Mouse (Mus musculus): Measurements from ENCODE around the gene Tcf7l1.

Tcf7l1 gene

GRCm38 (mm10) chr6:72667021-72667420, 122.0 kb downstream of the Tcf7l1 start:
- peak; percentile 85 for DNase-seq (ENCODE audit: low read depth, low spot score)

GRCm38 (mm10) chr6:72664290-72664689, 124.8 kb downstream of the Tcf7l1 start:
- DNase-seq (ENCODE audit: low read depth, low spot score): no peak

GRCm38 (mm10) chr6:72663000-72663399, 126.1 kb downstream of the Tcf7l1 start:
- no peak for DNase-seq (ENCODE audit: low read depth, low spot score)

- no peak for DNase-seq (ENCODE audit: low read depth, low spot score)
Measured at GRCm38 (mm10) chr6:72660391-72660720, 128.7 kb downstream of the Tcf7l1 start.

GRCm38 (mm10) chr6:72659717-72660390, 129.2 kb downstream of the Tcf7l1 start:
- DNase-seq (ENCODE audit: low read depth, low spot score): peak; percentile 98

GRCm38 (mm10) chr6:72658006-72658405, 131.0 kb downstream of the Tcf7l1 start:
- DNase-seq (ENCODE audit: low read depth, low spot score): peak; percentile 77

- DNase-seq (ENCODE audit: low read depth, low spot score): no peak
Measured at GRCm38 (mm10) chr6:72656053-72656442, 133.0 kb downstream of the Tcf7l1 start.

GRCm38 (mm10) chr6:72655309-72656052, 133.6 kb downstream of the Tcf7l1 start:
- peak; percentile 98 for DNase-seq (ENCODE audit: low read depth, low spot score)

- DNase-seq (ENCODE audit: low read depth, low spot score): no peak
Measured at GRCm38 (mm10) chr6:72654355-72654754, 134.7 kb downstream of the Tcf7l1 start.

GRCm38 (mm10) chr6:72653419-72653818, 135.6 kb downstream of the Tcf7l1 start:
- peak; percentile 54 for DNase-seq (ENCODE audit: low read depth, low spot score)

GRCm38 (mm10) chr6:72650338-72650851, 138.7 kb downstream of the Tcf7l1 start:
- no peak for DNase-seq (ENCODE audit: low read depth, low spot score)

GRCm38 (mm10) chr6:72648002-72648595, 141.0 kb downstream of the Tcf7l1 start:
- no peak for DNase-seq (ENCODE audit: low read depth, low spot score)

GRCm38 (mm10) chr6:72647383-72647820, 141.7 kb downstream of the Tcf7l1 start:
- DNase-seq (ENCODE audit: low read depth, low spot score): peak; percentile 82

- DNase-seq (ENCODE audit: low read depth, low spot score): no peak
Measured at GRCm38 (mm10) chr6:72645364-72645763, 143.7 kb downstream of the Tcf7l1 start.

- DNase-seq (ENCODE audit: low read depth, low spot score): peak; percentile 83
Measured at GRCm38 (mm10) chr6:72644576-72644975, 144.5 kb downstream of the Tcf7l1 start.

GRCm38 (mm10) chr6:72641218-72641954, 147.7 kb downstream of the Tcf7l1 start:
- no peak for DNase-seq (ENCODE audit: low read depth, low spot score)

- peak; percentile 43 for DNase-seq (ENCODE audit: low read depth, low spot score)
Measured at GRCm38 (mm10) chr6:72636940-72637339, 152.1 kb downstream of the Tcf7l1 start.

GRCm38 (mm10) chr6:72635760-72636431, 153.2 kb downstream of the Tcf7l1 start:
- DNase-seq (ENCODE audit: low read depth, low spot score): peak; percentile 89

GRCm38 (mm10) chr6:72634311-72634710, 154.7 kb downstream of the Tcf7l1 start:
- no peak for DNase-seq (ENCODE audit: low read depth, low spot score)

- DNase-seq (ENCODE audit: low read depth, low spot score): no peak
Measured at GRCm38 (mm10) chr6:72631700-72632099, 157.4 kb downstream of the Tcf7l1 start.

- DNase-seq (ENCODE audit: low read depth, low spot score): no peak
Measured at GRCm38 (mm10) chr6:72630961-72631360, 158.1 kb downstream of the Tcf7l1 start.
